Comparison of ENCODE assay signal across 22 mouse cellular contexts in genomic region chrX:75840263-75840662, GRCm38 (mm10). TPM values are rescaled to one million over a fixed set of nuclear protein-coding genes. Genes with fewer than 3 reads are reported as not detected.
"Had no signal": no experiment of that assay in that cellular context is flagged by ENCODE, and none has a peak within 500 bp of the region (broad histone marks: within the 10 kb centered on the region; RNA-seq: fewer than 3 reads in every experiment).

No protein-coding gene starts in this region.

- H3K9me3 ChIP-seq: liver, embryonic 13.5 days; liver, embryonic 15.5 days; midbrain, embryonic 10.5 days; midbrain, embryonic 12.5 days; neural tube, embryonic 13.5 days; neural tube, embryonic 15.5 days had no signal

- H3K4me2 ChIP-seq: liver, embryonic 11.5 days; liver, embryonic 13.5 days; liver, embryonic 15.5 days; lung, embryonic 14.5 days; midbrain, embryonic 12.5 days; neural tube, embryonic 13.5 days; neural tube, embryonic 15.5 days had no signal

- H3K27ac ChIP-seq: liver, embryonic 13.5 days; liver, embryonic 15.5 days; macrophage; midbrain, embryonic 10.5 days; midbrain, embryonic 12.5 days; neural tube, embryonic 13.5 days; neural tube, embryonic 15.5 days had no signal

- H3K4me3 ChIP-seq: liver, embryonic 13.5 days; liver, embryonic 15.5 days; midbrain, embryonic 10.5 days; midbrain, embryonic 12.5 days; myocyte; neural tube, embryonic 13.5 days; neural tube, embryonic 15.5 days had no signal

- DNase-seq: liver, embryonic 13.5 days; liver, postnatal 0 days; lung, embryonic 14.5 days; midbrain, embryonic 14.5 days; retina, postnatal 1 day; right cerebral cortex, adult 18-20 months; right cerebral cortex, postnatal 25 days; right cerebral cortex, postnatal 4 days; spleen, adult 18-20 months; thymus, adult 18-20 months; thymus, postnatal 14 days; thymus, postnatal 36 days had no signal

- H3K27me3 ChIP-seq: liver, embryonic 13.5 days; liver, embryonic 15.5 days; midbrain, embryonic 12.5 days; neural tube, embryonic 13.5 days; neural tube, embryonic 15.5 days had no signal

- H3K9ac ChIP-seq: liver, embryonic 13.5 days; liver, embryonic 15.5 days; liver, postnatal 0 days; lung, embryonic 14.5 days; midbrain, embryonic 12.5 days; neural tube, embryonic 13.5 days; neural tube, embryonic 15.5 days had no signal

- H3K36me3 ChIP-seq: liver, embryonic 13.5 days; liver, embryonic 15.5 days; midbrain, embryonic 10.5 days; midbrain, embryonic 12.5 days; neural tube, embryonic 13.5 days; neural tube, embryonic 15.5 days had no signal

- ATAC-seq: liver, postnatal 0 days; midbrain, embryonic 16.5 days had no signal

- H3K4me1 ChIP-seq: liver, embryonic 13.5 days; liver, embryonic 15.5 days; midbrain, embryonic 10.5 days; midbrain, embryonic 12.5 days; neural tube, embryonic 13.5 days; neural tube, embryonic 15.5 days had no signal

RNA-seq across cellular contexts. Expression of gene Pls3, which starts 34.7 kb away (rescaled TPM):
- total RNA-seq: megakaryocyte-erythroid progenitor cell, adult 5-6 weeks had no signal
